Mouse (Mus musculus): ENCODE data around the gene Gabpb2.

- TF ChIP-seq CTCF (IDR thresholded peaks at IDR 0.05; ENCODE audit: borderline replicate concordance, extremely low read depth, insufficient read depth, insufficient read length) (no peak), POLR2A (IDR thresholded peaks at IDR 0.05; ENCODE audit: borderline replicate concordance, extremely low read depth, insufficient read depth, insufficient read length, poor library complexity, severe bottlenecking) (no peak)
Observed at GRCm38 (mm10) chr3:95141952-95142616, 75.6 kb downstream of the Gabpb2 start, which contains the start of gene Tnfaip8l2.

All from brain, embryonic 14.5 days (tissue).